Mouse (Mus musculus) intestine, postnatal 0 days (tissue): ENCODE data around the gene A4galt. TPM values are rescaled to one million over a fixed set of nuclear protein-coding genes. Genes with fewer than 3 reads are reported as not detected.

ENCODE experiments used
- ATAC-seq: fragments of 200-750 bp; cut with Nextera tagmentation; 2 replicates; pipeline ENCODE4 v1.8.0; 2017; ENCODE audit warnings: mild to moderate bottlenecking, moderate TSS enrichment, moderate library complexity
- H3K27ac ChIP-seq: fragments of 300-500 bp; sonication (generic); 2 replicates; pipeline ENCODE4 v1.5.1; 2014; ENCODE audit warnings: mild to moderate bottlenecking, low read depth, low read length, moderate library complexity
- H3K27me3 ChIP-seq: fragments of 300-500 bp; sonication (generic); replicated peaks from 2 replicates; pipeline ENCODE4 v1.6.1; 2014; ENCODE audit warnings: low read length, mixed read lengths; ENCODE audit not compliant: control insufficient read depth, insufficient read depth
- H3K36me3 ChIP-seq: fragments of 300-500 bp; sonication (generic); 2 replicates; pipeline ENCODE4 v1.6.1; 2014; ENCODE audit warnings: mild to moderate bottlenecking, moderate library complexity; ENCODE audit not compliant: control insufficient read depth, insufficient read depth
- H3K4me1 ChIP-seq: fragments of 300-500 bp; sonication (generic); replicated peaks from 2 replicates; pipeline ENCODE4 v1.6.1; 2014; ENCODE audit warnings: antibody characterized with exemption, low read length, mixed read lengths; ENCODE audit not compliant: control insufficient read depth, insufficient read depth
- H3K4me2 ChIP-seq: fragments of 300-500 bp; sonication (generic); replicated peaks from 2 replicates; pipeline ENCODE4 v1.6.1; 2014; ENCODE audit warnings: low read depth, mild to moderate bottlenecking, moderate library complexity
- H3K4me3 ChIP-seq: fragments of 300-500 bp; sonication (generic); 2 replicates; pipeline ENCODE4 v1.5.1; 2014; ENCODE audit warnings: low read depth, low read length
- H3K9ac ChIP-seq: fragments of 300-500 bp; sonication (generic); 2 replicates; pipeline ENCODE4 v1.6.1; 2014; ENCODE audit warnings: mild to moderate bottlenecking, low read depth, low read length
- H3K9me3 ChIP-seq: fragments of 300-500 bp; sonication (generic); 2 replicates; pipeline ENCODE4 v1.6.1; 2016; ENCODE audit warnings: mixed run types; ENCODE audit not compliant: control insufficient read depth
- CTCF ChIP-seq: sonication (generic); IDR thresholded peaks from 2 replicates; pipeline ENCODE4 v1.5.1; 2016; ENCODE audit warnings: low read depth, mild to moderate bottlenecking, control low read depth, antibody characterized with exemption, moderate library complexity
- WGBS: fragments of 180-500 bp; shearing (Covaris S2); extraction: QIAGEN DNeasy Blood & Tissue Kit; methylation state at CpG from one replicate; pipeline ENCODE4 v1.1.7; 2014; 5-methylcytosine and 5-hydroxymethylcytosine counted together
- polyA plus RNA-seq: library from polyadenylated mRNA; unstranded; fragments of >200 nt; fragmentation: Nextera tagmentation; extraction: Ambion mirVana; gene quantifications from 2 replicates; pipeline ENCODE4 v1.2.1, GENCODE M21; 2015

Gene A4galt
- polyA plus RNA-seq, 1 experiment from 2014 or later, result 8.6 TPM

GRCm38 (mm10) chr15:83226871-83227270 is 24.7 kb downstream of the A4galt start:
- 91% methylated on average over 5 of the region's 5 CpGs for WGBS
- ATAC-seq, result no peak
- Histone ChIP-seq H3K4me3 (no peak overlapping the region), H3K27me3 (no peaks in the 10 kb centered on the region), H3K27ac (no peak overlapping the region), H3K36me3 (no peaks in the 10 kb centered on the region), H3K9me3 (no peaks in the 10 kb centered on the region), H3K4me1 (peaks cover 13% of the 10 kb centered on the region; the same call in 1 of the 2 replicates), H3K4me2 (no peak overlapping the region), H3K9ac (no peak overlapping the region)
- no peak for TF ChIP-seq CTCF

GRCm38 (mm10) chr15:83226066-83226834 is 25.3 kb downstream of the A4galt start:
- Histone ChIP-seq H3K27ac (0 out of 2 replicates have a peak overlapping the region, but pooled peaks have one; percentile 10), H3K36me3 (no peaks in the 10 kb centered on the region)
- TF ChIP-seq CTCF, result no peak

GRCm38 (mm10) chr15:83224136-83224766 is 27.3 kb downstream of the A4galt start:
- peak overlapping the region; percentile 78 for H3K27ac ChIP-seq
- TF ChIP-seq CTCF, result no peak
- H3K4me1 ChIP-seq, result peaks cover 13% of the 10 kb centered on the region; the same call in 1 of the 2 replicates
- H3K27me3 ChIP-seq, result no peaks in the 10 kb centered on the region
- H3K4me2 ChIP-seq, result no peak overlapping the region
- no peaks in the 10 kb centered on the region for H3K36me3 ChIP-seq
- no peak overlapping the region for H3K4me3 ChIP-seq
- WGBS, result 50% methylated on average over 9 of the region's 9 CpGs
- no peaks in the 10 kb centered on the region for H3K9me3 ChIP-seq
- ATAC-seq, result no peak
- H3K9ac ChIP-seq, result no peak overlapping the region

More at GRCm38 (mm10) chr15:83226066-83226834, 25.3 kb downstream of the A4galt start:
- no peak for ATAC-seq
- H3K4me3 ChIP-seq, result no peak overlapping the region
- H3K9ac ChIP-seq, result no peak overlapping the region
- WGBS, result 69% methylated on average over 9 of the region's 9 CpGs
- H3K4me2 ChIP-seq, result no peak overlapping the region
- no peaks in the 10 kb centered on the region for H3K9me3 ChIP-seq
- H3K27me3 ChIP-seq, result no peaks in the 10 kb centered on the region
- peaks cover 13% of the 10 kb centered on the region; the same call in 1 of the 2 replicates for H3K4me1 ChIP-seq

- H3K4me3 ChIP-seq, result no peak overlapping the region
- TF ChIP-seq CTCF, result no peak
- H3K9ac ChIP-seq, result no peak overlapping the region
- H3K36me3 ChIP-seq, result no peaks in the 10 kb centered on the region
- 12% methylated on average over 11 of the region's 11 CpGs for WGBS
- no peaks in the 10 kb centered on the region for H3K27me3 ChIP-seq
- no peaks in the 10 kb centered on the region for H3K9me3 ChIP-seq
- peaks cover 13% of the 10 kb centered on the region; the same call in 1 of the 2 replicates for H3K4me1 ChIP-seq
- ATAC-seq, result peak; percentile 89
- H3K4me2 ChIP-seq, result 0 out of 2 replicates have a peak overlapping the region, but pooled peaks have one; percentile 6
- H3K27ac ChIP-seq, result peak overlapping the region; percentile 78
Observed at GRCm38 (mm10) chr15:83223208-83223962, 28.2 kb downstream of the A4galt start.

GRCm38 (mm10) chr15:83221721-83222120 is 29.9 kb downstream of the A4galt start:
- Histone ChIP-seq H3K9ac (no peak overlapping the region), H3K36me3 (no peaks in the 10 kb centered on the region), H3K27ac (no peak overlapping the region; the same call in 1 of the 2 replicates), H3K4me1 (peaks cover 13% of the 10 kb centered on the region; the same call in 1 of the 2 replicates), H3K4me3 (no peak overlapping the region), H3K27me3 (no peaks in the 10 kb centered on the region), H3K4me2 (no peak overlapping the region), H3K9me3 (no peaks in the 10 kb centered on the region)
- WGBS, result 74% methylated on average over 4 of the region's 4 CpGs
- no peak for TF ChIP-seq CTCF
- no peak for ATAC-seq
